Mouse (Mus musculus): ENCODE measurements at regions not wholly inside any gene's neighbourhood (a gene's known extent, or its start where the extent isn't known, plus 50 kb on each side); places are given as distances from the start of the nearest gene placed in this dataset.

GRCm38 (mm10) chr7:118042914-118043313, 73.1 kb downstream of the Rps15a start:
- no peak for DNase-seq (ENCODE audit: inconsistent ontology term)

GRCm38 (mm10) chr7:118039862-118040261, 76.1 kb downstream of the Rps15a start:
- DNase-seq (ENCODE audit: inconsistent ontology term), result no peak

- DNase-seq (ENCODE audit: inconsistent ontology term), result no peak
Measured at GRCm38 (mm10) chr7:118037062-118037461, 78.9 kb downstream of the Rps15a start.

GRCm38 (mm10) chr7:118026106-118026526, 89.9 kb downstream of the Rps15a start:
- no peak for DNase-seq (ENCODE audit: inconsistent ontology term)

- no peak for DNase-seq (ENCODE audit: inconsistent ontology term)
Measured at GRCm38 (mm10) chr7:118004620-118005019, 111.4 kb downstream of the Rps15a start.

- DNase-seq (ENCODE audit: inconsistent ontology term), result no peak
Measured at GRCm38 (mm10) chr7:118001881-118002280, 114.1 kb downstream of the Rps15a start.

GRCm38 (mm10) chr7:118001121-118001520, 114.9 kb downstream of the Rps15a start:
- DNase-seq (ENCODE audit: inconsistent ontology term), result peak; percentile 39

GRCm38 (mm10) chr7:117982177-117982576, 133.8 kb downstream of the Rps15a start:
- DNase-seq (ENCODE audit: inconsistent ontology term), result no peak

GRCm38 (mm10) chr7:117971176-117971575, 144.8 kb downstream of the Rps15a start:
- peak; percentile 9 for DNase-seq (ENCODE audit: inconsistent ontology term)

GRCm38 (mm10) chr7:117943435-117943834, 172.6 kb downstream of the Rps15a start:
- DNase-seq (ENCODE audit: inconsistent ontology term), result no peak

GRCm38 (mm10) chr7:117939618-117940017, 176.4 kb downstream of the Rps15a start:
- no peak for DNase-seq (ENCODE audit: inconsistent ontology term)

GRCm38 (mm10) chr7:117934908-117935307, 181.1 kb downstream of the Rps15a start:
- no peak for DNase-seq (ENCODE audit: inconsistent ontology term)

GRCm38 (mm10) chr7:117931234-117931895, 184.6 kb downstream of the Rps15a start:
- no peak for DNase-seq (ENCODE audit: inconsistent ontology term)

- DNase-seq (ENCODE audit: inconsistent ontology term), result peak; percentile 15
Measured at GRCm38 (mm10) chr7:117930392-117930791, 185.6 kb downstream of the Rps15a start.

GRCm38 (mm10) chr7:117926396-117926795, 189.6 kb downstream of the Rps15a start:
- DNase-seq (ENCODE audit: inconsistent ontology term), result no peak

GRCm38 (mm10) chr7:117922270-117922669, 193.7 kb downstream of the Rps15a start:
- no peak for DNase-seq (ENCODE audit: inconsistent ontology term)

GRCm38 (mm10) chr7:117918206-117918995, 197.6 kb downstream of the Rps15a start:
- no peak for DNase-seq (ENCODE audit: inconsistent ontology term)

- DNase-seq (ENCODE audit: inconsistent ontology term), result no peak
Measured at GRCm38 (mm10) chr7:117916915-117917314, 199.1 kb downstream of the Rps15a start.

GRCm38 (mm10) chr7:117912453-117912852, 203.5 kb downstream of the Rps15a start:
- no peak for DNase-seq (ENCODE audit: inconsistent ontology term)

- DNase-seq (ENCODE audit: inconsistent ontology term), result no peak
Measured at GRCm38 (mm10) chr7:117911062-117911461, 204.9 kb downstream of the Rps15a start.

GRCm38 (mm10) chr7:117896528-117896927, 219.5 kb downstream of the Rps15a start:
- peak; percentile 73 for DNase-seq (ENCODE audit: inconsistent ontology term)

- DNase-seq (ENCODE audit: inconsistent ontology term), result no peak
Measured at GRCm38 (mm10) chr7:117887288-117887687, 228.7 kb downstream of the Rps15a start.

GRCm38 (mm10) chr7:117882803-117883202, 233.2 kb downstream of the Rps15a start:
- peak; percentile 65 for DNase-seq (ENCODE audit: inconsistent ontology term)
